ENCODE assay signal across 8 mouse cellular contexts in the genomic region with DNA sequence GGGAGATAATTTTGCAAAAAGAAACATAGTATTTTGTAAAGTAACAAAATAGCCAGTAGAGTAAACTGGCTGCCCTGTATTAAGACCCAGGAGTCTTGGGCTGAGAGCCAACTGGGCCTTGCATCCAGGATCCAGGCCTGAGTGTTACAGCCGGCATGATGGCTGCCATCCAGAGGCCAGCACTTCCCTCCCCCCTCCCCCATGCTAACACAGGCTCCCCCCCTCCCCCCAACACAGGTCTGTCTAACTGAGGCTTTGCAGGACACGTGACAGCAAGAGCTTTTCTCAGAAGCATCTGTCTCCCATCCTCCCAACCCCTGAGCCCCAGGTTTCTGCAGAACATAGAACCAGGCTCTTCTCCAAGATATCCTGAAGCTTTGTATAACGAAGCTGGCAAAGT. TPM values are rescaled to one million over a fixed set of nuclear protein-coding genes. Genes with fewer than 3 reads are reported as not detected.
DNase-seq lines count a peak whose midpoint lies in the region; ATAC-seq lines count a peak whose summit lies in the region.

No protein-coding gene starts in this region.

- no peaks in the 10 kb centered on the region for H3K27me3 ChIP-seq in forebrain, embryonic 10.5 days (ENCODE audit: poor library complexity, severe bottlenecking)
- no peaks in the 10 kb centered on the region for H3K27me3 ChIP-seq in midbrain, embryonic 15.5 days (replicated peaks)

- H3K27ac ChIP-seq in forebrain, embryonic 10.5 days, result no peak overlapping the region; the same call in 1 of the 2 replicates
- H3K27ac ChIP-seq in midbrain, embryonic 15.5 days, result peak overlapping the region; percentile 75

- ATAC-seq in midbrain, embryonic 15.5 days (replicated peaks), result 0 out of 2 replicates have a peak, but pooled peaks have one; percentile 20

- intact Hi-C loops in heart, postnatal 36 days (cut with DNase I), result loop anchor here (2.0 kb wide), 1 partner anchor 42 kb away; no protein-coding TSS in a partner anchor
- intact Hi-C loops in left cerebral cortex, postnatal 4 days (cut with DNase I), result loop anchor here (10.0 kb wide), 1 partner anchor 134 kb away; a partner anchor contains a TSS

- peak overlapping the region; percentile 85 for H3K4me3 ChIP-seq in forebrain, embryonic 10.5 days
- peak overlapping the region; percentile 51 for H3K4me3 ChIP-seq in midbrain, embryonic 15.5 days

- DNase-seq in adrenal gland, adult (ENCODE audit: inconsistent age in 2 of 2, low spot score in 1 of 2), result peak; percentile 39 to 74
- DNase-seq in adrenal gland, postnatal 4 days (ENCODE audit: low spot score in 2 of 2), result no peak
- peak; percentile 61 for DNase-seq in adrenal gland, postnatal 25 days
- no peak for DNase-seq in forebrain, embryonic 10.5 days (ENCODE audit: extremely low spot score, low spot score)
- peak; percentile 64 to 69 for DNase-seq in heart, postnatal 36 days
- DNase-seq in left cerebral cortex, postnatal 4 days, result peak; percentile 92
- DNase-seq in spleen, postnatal 10 days (ENCODE audit: low spot score in 2 of 2), result no peak

- WGBS in forebrain, embryonic 10.5 days, result 20% methylated on average over 3 of the region's 3 CpGs
- 19% methylated on average over 3 of the region's 3 CpGs for WGBS in midbrain, embryonic 15.5 days

- no peaks in the 10 kb centered on the region for H3K9me3 ChIP-seq in forebrain, embryonic 10.5 days
- no peaks in the 10 kb centered on the region for H3K9me3 ChIP-seq in midbrain, embryonic 15.5 days

- H3K4me2 ChIP-seq in midbrain, embryonic 15.5 days, result peak overlapping the region; percentile 49

- H3K36me3 ChIP-seq in forebrain, embryonic 10.5 days (replicated peaks), result peaks cover 32% of the 10 kb centered on the region
- peaks cover 3% of the 10 kb centered on the region; the same call in 1 of the 2 replicates for H3K36me3 ChIP-seq in midbrain, embryonic 15.5 days (replicated peaks)

- no peak overlapping the region; the same call in 1 of the 2 replicates for H3K9ac ChIP-seq in midbrain, embryonic 15.5 days

- H3K4me1 ChIP-seq in forebrain, embryonic 10.5 days, result peaks cover 24% of the 10 kb centered on the region
- H3K4me1 ChIP-seq in midbrain, embryonic 15.5 days, result peaks cover 38% of the 10 kb centered on the region

RNA-seq across cellular contexts. Expression of a gene that starts 1.0 kb away (rescaled TPM):
- 100 to 1,000 TPM; 359 to 397 TPM for total RNA-seq in adrenal gland, postnatal 4 days (2021)
- 379 and 390 TPM in 2 replicates for total RNA-seq in adrenal gland, postnatal 25 days (2021)
- polyA plus RNA-seq in forebrain, embryonic 10.5 days (2016; fragmentation: Nextera tagmentation; extraction: Ambion mirVana), result 214 and 224 TPM in 2 replicates
- 1,000 to 10,000 TPM; 1,294 to 1,573 TPM for total RNA-seq in heart, postnatal 36 days (2021)
- 100 to 1,000 TPM; 269 to 291 TPM for total RNA-seq in left cerebral cortex, postnatal 4 days (2021)
- polyA plus RNA-seq in midbrain, embryonic 15.5 days (2015; fragmentation: Nextera tagmentation; extraction: Ambion mirVana), result 426 and 433 TPM in 2 replicates

RNA-seq across cellular contexts. Expression of a gene that starts 1.1 kb away (rescaled TPM):
- 10 to 100 TPM; 31.4 to 33.7 TPM for total RNA-seq in adrenal gland, postnatal 4 days (2021)
- 16.1 and 27.8 TPM in 2 replicates for total RNA-seq in adrenal gland, postnatal 25 days (2021)
- polyA plus RNA-seq in forebrain, embryonic 10.5 days (2016; fragmentation: Nextera tagmentation; extraction: Ambion mirVana), result 78.5 and 81.3 TPM in 2 replicates
- 1 to 10 TPM; 7.0 to 8.1 TPM for total RNA-seq in heart, postnatal 36 days (2021)
- total RNA-seq in left cerebral cortex, postnatal 4 days (2021), result 10 to 100 TPM; 41.6 to 44.5 TPM
- polyA plus RNA-seq in midbrain, embryonic 15.5 days (2015; fragmentation: Nextera tagmentation; extraction: Ambion mirVana), result 42.2 and 45.3 TPM in 2 replicates

RNA-seq across cellular contexts. Expression of a gene that starts 43.6 kb away (rescaled TPM):
- 10 to 100 TPM; 22.0 to 26.7 TPM for total RNA-seq in adrenal gland, postnatal 4 days (2021)
- 23.9 and 25.0 TPM in 2 replicates for total RNA-seq in adrenal gland, postnatal 25 days (2021)
- polyA plus RNA-seq in forebrain, embryonic 10.5 days (2016; fragmentation: Nextera tagmentation; extraction: Ambion mirVana), result 18.3 and 19.1 TPM in 2 replicates
- total RNA-seq in heart, postnatal 36 days (2021), result 1 to 10 TPM; 9.4 to 10.0 TPM
- total RNA-seq in left cerebral cortex, postnatal 4 days (2021), result 10 to 100 TPM; 17.8 to 18.8 TPM
- 21.0 and 21.6 TPM in 2 replicates for polyA plus RNA-seq in midbrain, embryonic 15.5 days (2015; fragmentation: Nextera tagmentation; extraction: Ambion mirVana)

Comparison
In these comparisons a context has a peak if more than half of its experiments do, and no peak if none do; other contexts are left out.
1. DNase-seq: peak in adrenal gland, adult (2 of 2), adrenal gland, postnatal 25 days (single experiment), heart, postnatal 36 days (2 of 2) and left cerebral cortex, postnatal 4 days (single experiment); none in adrenal gland, postnatal 4 days (0 of 2), forebrain, embryonic 10.5 days (single experiment) and spleen, postnatal 10 days (0 of 2).